Mouse (Mus musculus) thymus, adult 2 months (tissue): Measurements from ENCODE around the gene Hspa12a. TPM values are rescaled to one million over a fixed set of nuclear protein-coding genes. Genes with fewer than 3 reads are reported as not detected.

Source experiments
- DNase-seq: peaks from one replicate; pipeline ENCODE4 v3.0.0; 2021
- H3K27ac ChIP-seq: fragments of 200-500 bp; 2 replicates; pipeline ENCODE4 v1.5.1; 2012; ENCODE audit warnings: low read length, control low read depth; ENCODE audit not compliant: control insufficient read depth, insufficient read depth
- H3K27me3 ChIP-seq: fragments of 200-500 bp; 2 replicates; pipeline ENCODE4 v1.6.1; 2012; ENCODE audit warnings: mild to moderate bottlenecking, low read length, moderate library complexity, mixed read lengths; ENCODE audit not compliant: control insufficient read depth, insufficient read depth
- H3K36me3 ChIP-seq: fragments of 200-500 bp; 2 replicates; pipeline ENCODE4 v1.6.1; 2012; ENCODE audit warnings: mild to moderate bottlenecking, low read length, moderate library complexity; ENCODE audit not compliant: control insufficient read depth, insufficient read depth
- H3K4me1 ChIP-seq: fragments of 200-500 bp; replicated peaks from 2 replicates; pipeline ENCODE4 v1.6.1; 2012; ENCODE audit warnings: low read length; ENCODE audit not compliant: control insufficient read depth, insufficient read depth
- H3K4me3 ChIP-seq: fragments of 200-500 bp; 2 replicates; pipeline ENCODE4 v1.5.1; 2012; ENCODE audit warnings: mild to moderate bottlenecking, low read length, control low read depth, moderate library complexity; ENCODE audit not compliant: control insufficient read depth, insufficient read depth
- CTCF ChIP-seq: fragments of 200-500 bp; IDR thresholded peaks from 2 replicates; pipeline ENCODE4 v1.5.1; 2012; ENCODE audit warnings: mild to moderate bottlenecking, control low read depth, low read length, moderate library complexity, borderline replicate concordance; ENCODE audit not compliant: control insufficient read depth, poor library complexity, insufficient read depth; ENCODE audit errors: extremely low read depth
- POLR2A ChIP-seq: fragments of 200-500 bp; IDR thresholded peaks from 2 replicates; pipeline ENCODE4 v1.6.1; 2012; ENCODE audit warnings: mild to moderate bottlenecking, low read length, control low read depth, moderate library complexity; ENCODE audit not compliant: control insufficient read depth, poor library complexity, insufficient read depth; ENCODE audit errors: extremely low read depth
- WGBS: fragments of 180-500 bp; shearing (Covaris S2); methylation state at CpG from one replicate; pipeline ENCODE4 v1.1.7; 2018; 5-methylcytosine and 5-hydroxymethylcytosine counted together
- polyA plus RNA-seq: library from polyadenylated mRNA; depleted of rRNA; stranded (reverse); fragments of >200 nt; gene quantifications from 2 replicates; pipeline ENCODE4 v1.2.3, GENCODE M21; 2012

Hspa12a gene
- polyA plus RNA-seq, 1 experiment, result 3.3 TPM

DNA sequence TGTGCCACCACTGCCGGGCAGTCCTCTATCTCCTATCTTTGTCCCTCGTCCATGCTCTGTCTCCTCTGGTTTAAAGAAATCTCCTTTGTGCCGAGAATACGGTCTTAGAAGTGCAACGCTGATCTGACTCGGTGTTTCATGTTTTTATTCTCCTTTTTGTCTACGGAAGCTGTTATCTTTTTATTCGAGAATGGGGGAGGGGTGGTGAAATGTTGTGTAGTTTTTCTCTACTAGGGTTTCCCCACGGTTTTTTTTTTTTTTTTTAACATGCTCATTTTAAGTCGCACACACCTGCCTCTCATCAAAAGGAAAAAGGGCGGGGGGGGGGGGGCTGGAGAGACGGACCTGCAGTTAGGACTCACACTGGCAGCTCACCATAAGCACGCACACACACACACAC is 8.8 kb upstream of the Hspa12a start:
- Histone ChIP-seq H3K36me3 (no peaks in the 10 kb centered on the region), H3K27ac (no peak overlapping the region), H3K27me3 (no peaks in the 10 kb centered on the region), H3K4me3 (no peak overlapping the region), H3K4me1 (no peaks in the 10 kb centered on the region)
- no peak for DNase-seq
- TF ChIP-seq CTCF (no peak), POLR2A (no peak)
- 76% methylated on average over 12 of the region's 13 CpGs for WGBS

DNA sequence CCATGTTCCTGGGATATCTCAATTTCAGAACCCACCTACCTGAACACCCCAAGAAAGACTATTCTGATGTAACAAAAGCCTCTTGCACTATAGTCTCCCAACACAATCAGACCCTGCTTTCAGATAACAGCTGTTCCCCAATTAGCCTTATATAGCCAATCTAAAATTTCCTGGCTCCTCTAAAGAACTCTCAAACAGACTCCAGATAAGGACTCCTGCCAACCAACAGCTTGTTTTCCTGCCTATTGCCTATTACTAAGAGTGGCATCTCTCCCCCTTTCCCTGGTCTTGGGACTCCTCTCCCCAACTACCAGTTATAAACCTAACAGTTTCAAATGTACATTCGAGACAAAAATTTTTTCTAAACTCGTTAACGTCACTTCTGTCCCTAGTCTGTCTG is 8.1 kb upstream of the Hspa12a start:
- no peaks in the 10 kb centered on the region for H3K27me3 ChIP-seq
- DNase-seq, result no peak
- no peak for TF ChIP-seq CTCF
- TF ChIP-seq POLR2A, result no peak
- no peak overlapping the region for H3K4me3 ChIP-seq
- no peak overlapping the region for H3K27ac ChIP-seq
- no peaks in the 10 kb centered on the region for H3K36me3 ChIP-seq
- 92% methylated on average over 3 of the region's 3 CpGs for WGBS
- H3K4me1 ChIP-seq, result no peaks in the 10 kb centered on the region

DNA sequence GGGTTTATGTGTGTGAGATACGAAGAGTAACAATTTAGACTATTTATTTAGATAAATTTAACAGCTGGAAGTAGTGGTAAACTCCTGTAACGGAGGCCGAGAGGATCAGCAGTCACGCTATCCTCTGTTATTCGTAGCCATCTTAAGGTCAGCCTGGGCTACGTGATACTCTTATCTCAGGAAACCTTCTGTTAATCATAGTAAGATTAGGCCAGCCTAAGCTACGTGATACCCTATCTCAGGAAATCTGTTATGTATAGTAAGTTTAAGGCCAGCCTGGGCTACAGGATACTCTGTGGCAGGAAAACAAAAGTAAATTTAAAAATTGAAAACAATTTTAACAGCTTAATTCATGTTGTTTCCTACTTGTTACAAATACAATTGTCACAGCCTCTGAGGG is 2.5 kb upstream of the Hspa12a start:
- Histone ChIP-seq H3K27me3 (no peaks in the 10 kb centered on the region), H3K4me3 (no peak overlapping the region), H3K27ac (no peak overlapping the region), H3K4me1 (peaks cover 10% of the 10 kb centered on the region), H3K36me3 (no peaks in the 10 kb centered on the region)
- 93% methylated on average over 7 of the region's 7 CpGs for WGBS
- no peak for DNase-seq
- TF ChIP-seq POLR2A, result no peak
- TF ChIP-seq CTCF, result no peak

DNA sequence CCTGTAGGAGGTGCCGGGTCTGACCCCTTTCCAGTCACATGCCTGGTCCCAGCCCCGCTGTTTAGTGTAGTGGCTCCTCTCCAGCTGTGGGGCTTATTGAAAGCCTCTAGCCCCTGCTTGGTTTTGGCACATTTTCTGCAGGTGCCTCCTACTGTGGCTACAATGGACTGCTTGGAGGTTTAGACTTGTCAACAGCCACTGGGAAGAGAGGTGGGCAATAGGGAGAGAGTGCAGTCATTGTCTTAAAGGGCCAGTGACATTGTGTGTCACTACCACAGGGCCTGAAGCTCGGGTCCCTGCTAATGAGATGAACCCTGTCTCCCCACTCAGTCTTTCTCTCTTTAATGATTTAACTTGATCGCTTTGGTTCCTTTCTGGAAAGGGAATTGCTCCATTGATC is 10.4 kb downstream of the Hspa12a start:
- 56% methylated on average over 4 of the region's 4 CpGs for WGBS
- no peaks in the 10 kb centered on the region for H3K36me3 ChIP-seq
- no peak for DNase-seq

DNA sequence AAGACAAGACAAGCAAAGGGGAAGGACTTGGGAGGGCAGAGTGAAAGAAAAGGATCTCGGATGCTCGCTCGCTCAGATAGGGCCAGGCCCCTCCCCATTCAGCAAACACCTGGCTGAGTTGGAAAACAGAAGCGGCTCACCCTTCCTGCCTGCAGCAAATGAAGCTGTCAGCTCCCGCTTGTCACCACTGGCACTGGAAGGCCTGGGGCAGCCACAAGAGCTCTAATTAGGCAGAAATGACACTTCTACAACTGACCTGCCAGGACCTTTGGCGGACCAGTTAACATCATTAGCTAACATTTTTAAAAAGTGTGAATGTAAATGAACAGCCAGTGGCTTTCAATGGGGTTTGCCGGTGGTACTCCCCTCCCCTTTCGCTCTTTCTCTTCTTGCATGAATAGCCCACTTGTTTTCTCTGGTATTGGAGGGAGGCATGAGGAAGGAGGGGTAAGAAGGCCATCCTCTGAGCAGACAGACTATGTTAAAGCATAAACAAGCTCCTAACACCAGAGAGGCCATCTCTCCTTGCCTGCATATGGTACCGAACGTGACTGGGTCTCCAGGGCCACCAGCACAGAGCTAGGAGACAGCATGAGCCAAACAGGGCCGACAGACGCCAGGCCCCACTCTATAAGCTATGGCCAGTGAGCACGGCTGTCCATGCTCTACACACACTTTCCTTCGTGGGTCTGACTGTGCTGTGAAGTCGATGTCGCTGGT is 12.2 kb downstream of the Hspa12a start:
- 76% methylated on average over 16 of the region's 16 CpGs for WGBS
- Histone ChIP-seq H3K36me3 (no peaks in the 10 kb centered on the region), H3K27me3 (no peaks in the 10 kb centered on the region), H3K4me3 (no peak overlapping the region), H3K4me1 (no peaks in the 10 kb centered on the region), H3K27ac (no peak overlapping the region)
- TF ChIP-seq CTCF (no peak), POLR2A (no peak)
- no peak for DNase-seq

More for the DNA sequence above, 10.4 kb downstream of the Hspa12a start:
- H3K4me3 ChIP-seq, result no peak overlapping the region
- no peaks in the 10 kb centered on the region for H3K4me1 ChIP-seq
- no peaks in the 10 kb centered on the region for H3K27me3 ChIP-seq
- H3K27ac ChIP-seq, result no peak overlapping the region
- TF ChIP-seq CTCF, result no peak
- no peak for TF ChIP-seq POLR2A

DNA sequence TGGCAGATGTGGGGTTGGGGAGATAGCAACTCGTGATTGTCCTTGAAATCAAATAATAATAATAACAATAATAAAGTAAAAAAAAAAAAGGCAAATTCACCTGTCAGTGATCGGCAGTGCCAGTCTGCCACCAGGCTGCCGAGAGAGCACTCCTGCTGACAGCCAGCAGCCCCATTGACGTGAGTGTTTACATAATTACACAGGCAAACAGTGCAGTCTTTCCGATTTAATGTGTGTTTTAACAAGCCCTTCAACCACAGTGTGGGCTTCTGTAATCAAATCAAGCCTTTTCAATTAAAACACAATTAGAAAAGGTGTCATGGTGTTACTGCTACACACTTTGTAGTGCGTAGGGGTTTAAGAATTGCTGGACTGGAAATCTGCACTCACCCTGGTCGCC is 24.3 kb downstream of the Hspa12a start:
- H3K36me3 ChIP-seq, result no peaks in the 10 kb centered on the region
- 39% methylated on average over 7 of the region's 7 CpGs for WGBS
- no peak overlapping the region for H3K27ac ChIP-seq
- H3K4me3 ChIP-seq, result no peak overlapping the region
- no peak for TF ChIP-seq POLR2A
- TF ChIP-seq CTCF, result no peak
- H3K27me3 ChIP-seq, result no peaks in the 10 kb centered on the region
- H3K4me1 ChIP-seq, result no peaks in the 10 kb centered on the region
- DNase-seq, result no peak

DNA sequence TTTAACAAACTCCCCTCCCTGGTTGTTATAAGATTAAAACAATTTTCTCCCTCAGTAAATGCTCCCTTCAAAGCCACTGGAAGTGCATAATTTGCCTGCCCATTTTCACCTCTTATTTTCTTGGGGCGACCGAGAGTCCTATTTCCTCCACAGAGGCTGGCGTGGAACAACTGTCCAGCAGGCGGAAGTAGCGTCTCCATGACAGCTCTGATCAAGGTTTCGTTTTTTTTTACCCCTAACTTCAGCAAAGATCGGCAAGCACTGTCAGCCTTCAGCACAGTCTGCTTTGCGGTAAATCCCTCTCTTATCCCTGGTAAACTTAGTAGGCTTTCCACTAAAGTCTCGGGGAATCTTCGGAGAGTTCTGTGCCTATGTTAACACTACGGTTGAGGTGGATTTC is 24.9 kb downstream of the Hspa12a start:
- H3K27ac ChIP-seq, result no peak overlapping the region
- no peaks in the 10 kb centered on the region for H3K36me3 ChIP-seq
- TF ChIP-seq POLR2A (no peak), CTCF (no peak)
- 14% methylated on average over 11 of the region's 11 CpGs for WGBS
- no peak for DNase-seq
- no peak overlapping the region for H3K4me3 ChIP-seq
- no peaks in the 10 kb centered on the region for H3K27me3 ChIP-seq
- no peaks in the 10 kb centered on the region for H3K4me1 ChIP-seq

DNA sequence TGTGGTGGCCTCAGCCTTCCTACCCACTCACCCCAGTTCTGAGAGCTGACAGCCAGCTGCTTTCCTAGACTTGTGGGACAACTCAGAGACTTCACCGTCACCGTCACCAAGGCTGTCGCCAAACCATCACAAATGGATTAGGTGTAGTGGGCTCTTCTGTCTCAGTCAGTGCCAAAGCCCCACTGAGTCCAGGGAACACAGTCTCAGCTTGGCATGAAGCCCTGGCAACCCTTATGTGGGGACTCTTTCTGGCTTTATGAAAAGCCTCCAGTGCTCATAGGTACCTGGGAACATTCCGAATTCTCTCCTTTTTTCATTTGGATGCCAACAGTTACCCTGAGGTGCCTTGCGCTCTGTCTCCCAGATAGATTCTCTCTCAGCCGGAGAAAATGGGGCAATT is 30.2 kb downstream of the Hspa12a start:
- DNase-seq, result no peak
- Histone ChIP-seq H3K27me3 (no peaks in the 10 kb centered on the region), H3K4me3 (no peak overlapping the region), H3K27ac (no peak overlapping the region), H3K4me1 (0 out of 2 replicates have a peak, but pooled peaks cover 3% of the 10 kb centered on the region), H3K36me3 (no peaks in the 10 kb centered on the region)
- TF ChIP-seq CTCF (no peak), POLR2A (no peak)
- WGBS, result 94% methylated on average over 6 of the region's 6 CpGs
